Mouse (Mus musculus) embryo, embryonic 9.5 days (tissue): ENCODE measurements around the gene Gm5849.
"Not testable (repeated sequence)": the region's sequence is repeated elsewhere in the genome, so short reads cannot be mapped to it uniquely, and the experiment has no call there.

ENCODE experiments used
- DNase-seq: peaks from one replicate; pipeline ENCODE4 v3.0.0-alpha.2; 2017; ENCODE audit errors: extremely low spot score

The Gm5849 gene

GRCm38 (mm10) chr3:90777776-90778175 lies at the start of gene Gm5849:
TSS of gene Gm5849 (minus strand) at chr3:90777876.
- DNase-seq, result not testable (repeated sequence)

- no peak for DNase-seq
These were observed 28.0 kb downstream of the Gm5849 start for GRCm38 (mm10) chr3:90749658-90750057.

- DNase-seq, result no peak
These were observed 51.1 kb downstream of the Gm5849 start, which contains the start of gene Pglyrp4 for GRCm38 (mm10) chr3:90726606-90727005. TSS of gene Pglyrp4 (plus strand) at chr3:90726906.
